Mouse (Mus musculus): ENCODE measurements around the gene Lgr5. TPM values are rescaled to one million over a fixed set of nuclear protein-coding genes. Genes with fewer than 3 reads are reported as not detected.

The Lgr5 gene
- polyA plus RNA-seq, 1 experiment from 2014 or later = 0.63 TPM

GRCm38 (mm10) chr10:115470621-115471334, 116.8 kb downstream of the Lgr5 start:
- Histone ChIP-seq H3K27me3 (ENCODE audit: control insufficient read depth, insufficient read depth, low read depth, low read length) (no peaks in the 10 kb centered on the region), H3K36me3 (ENCODE audit: control insufficient read depth, insufficient read depth) (no peaks in the 10 kb centered on the region), H3K27ac (ENCODE audit: low read length) (no peak overlapping the region), H3K4me3 (ENCODE audit: low read depth, low read length) (no peak overlapping the region), H3K9ac (ENCODE audit: low read depth, low read length) (no peak overlapping the region), H3K4me2 (ENCODE audit: low read depth, low read length) (no peak overlapping the region; the same call in 1 of the 2 replicates), H3K4me1 (ENCODE audit: control insufficient read depth, low read depth, low read length) (no peaks in the 10 kb centered on the region), H3K9me3 (replicated peaks; ENCODE audit: control insufficient read depth, low read length) (no peaks in the 10 kb centered on the region)
- 47% methylated on average over 17 of the region's 17 CpGs for WGBS (ENCODE audit: insufficient replicate concordance)
- ATAC-seq (ENCODE audit: low read depth) = no peak

DNA sequence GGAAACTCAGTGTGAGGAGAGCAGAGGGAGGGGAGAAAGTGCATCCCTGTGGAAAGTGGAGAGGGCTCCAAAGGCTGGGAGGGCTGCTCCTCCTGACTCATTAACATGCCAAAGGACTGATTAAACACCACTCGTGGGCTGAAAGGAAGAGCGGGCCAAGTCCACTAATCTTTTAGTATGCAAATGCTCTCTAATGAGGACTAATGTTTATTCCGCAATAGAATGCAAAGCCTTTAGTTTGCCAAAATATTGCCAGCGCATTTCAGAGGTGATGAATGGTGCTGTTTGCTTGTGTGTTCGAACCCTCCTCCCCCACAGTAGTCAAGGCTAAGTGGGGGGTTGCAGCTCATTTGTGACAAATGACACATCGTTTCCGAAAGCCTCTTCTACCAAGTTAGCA, 118.5 kb downstream of the Lgr5 start:
- Histone ChIP-seq H3K4me1 (ENCODE audit: control insufficient read depth, low read depth, low read length) (no peaks in the 10 kb centered on the region), H3K9me3 (replicated peaks; ENCODE audit: control insufficient read depth, low read length) (no peaks in the 10 kb centered on the region), H3K4me3 (ENCODE audit: low read depth, low read length) (no peak overlapping the region), H3K27ac (ENCODE audit: low read length) (no peak overlapping the region), H3K27me3 (ENCODE audit: control insufficient read depth, insufficient read depth, low read depth, low read length) (no peaks in the 10 kb centered on the region), H3K4me2 (ENCODE audit: low read depth, low read length) (no peak overlapping the region), H3K36me3 (ENCODE audit: control insufficient read depth, insufficient read depth) (no peaks in the 10 kb centered on the region), H3K9ac (ENCODE audit: low read depth, low read length) (no peak overlapping the region)
- WGBS (ENCODE audit: insufficient replicate concordance) = 44% methylated on average over 7 of the region's 7 CpGs
- no peak for ATAC-seq (ENCODE audit: low read depth)

DNA sequence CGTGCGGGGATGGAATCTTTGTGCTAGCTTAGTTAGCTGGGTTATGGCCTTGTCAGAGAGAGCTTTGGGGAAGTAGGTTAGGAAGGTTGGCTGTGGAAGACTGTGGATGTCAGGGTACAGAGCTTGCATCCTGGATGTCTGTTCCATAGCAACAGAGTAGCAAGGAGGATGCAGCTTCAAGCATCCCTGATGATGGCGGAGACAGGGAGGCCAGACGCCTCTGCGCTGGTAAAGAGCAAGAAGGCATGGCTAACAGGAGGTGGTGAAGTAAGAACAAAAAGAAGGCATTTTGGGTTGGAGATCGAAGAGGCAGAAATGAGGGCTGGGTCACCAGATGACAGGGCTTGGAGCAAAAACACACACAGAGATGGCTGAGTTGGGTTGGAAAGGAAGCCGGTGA, 118.9 kb downstream of the Lgr5 start:
- WGBS (ENCODE audit: insufficient replicate concordance) = 58% methylated on average over 7 of the region's 7 CpGs
- ATAC-seq (ENCODE audit: low read depth) = no peak
- Histone ChIP-seq H3K9me3 (replicated peaks; ENCODE audit: control insufficient read depth, low read length) (no peaks in the 10 kb centered on the region), H3K4me2 (ENCODE audit: low read depth, low read length) (no peak overlapping the region), H3K9ac (ENCODE audit: low read depth, low read length) (no peak overlapping the region), H3K27ac (ENCODE audit: low read length) (no peak overlapping the region), H3K4me3 (ENCODE audit: low read depth, low read length) (no peak overlapping the region), H3K27me3 (ENCODE audit: control insufficient read depth, insufficient read depth, low read depth, low read length) (no peaks in the 10 kb centered on the region), H3K4me1 (ENCODE audit: control insufficient read depth, low read depth, low read length) (no peaks in the 10 kb centered on the region), H3K36me3 (ENCODE audit: control insufficient read depth, insufficient read depth) (no peaks in the 10 kb centered on the region)

- H3K9me3 ChIP-seq (replicated peaks; ENCODE audit: control insufficient read depth, low read length) = no peaks in the 10 kb centered on the region
- no peaks in the 10 kb centered on the region for H3K27me3 ChIP-seq (ENCODE audit: control insufficient read depth, insufficient read depth, low read depth, low read length)
- H3K36me3 ChIP-seq (ENCODE audit: control insufficient read depth, insufficient read depth) = no peaks in the 10 kb centered on the region
- H3K4me1 ChIP-seq (ENCODE audit: control insufficient read depth, low read depth, low read length) = no peaks in the 10 kb centered on the region
- H3K9ac ChIP-seq (ENCODE audit: low read depth, low read length) = no peak overlapping the region
- no peak overlapping the region for H3K4me2 ChIP-seq (ENCODE audit: low read depth, low read length)
- no peak overlapping the region for H3K4me3 ChIP-seq (ENCODE audit: low read depth, low read length)
- H3K27ac ChIP-seq (ENCODE audit: low read length) = no peak overlapping the region
- no peak for ATAC-seq (ENCODE audit: low read depth)
- WGBS (ENCODE audit: insufficient replicate concordance) = 77% methylated on average over 8 of the region's 8 CpGs
Measured at GRCm38 (mm10) chr10:115467985-115468384, 119.6 kb downstream of the Lgr5 start.

- no peak for ATAC-seq (ENCODE audit: low read depth)
- 35% methylated on average over 6 of the region's 6 CpGs for WGBS (ENCODE audit: insufficient replicate concordance)
- H3K27ac ChIP-seq (ENCODE audit: low read length) = no peak overlapping the region
Measured at GRCm38 (mm10) chr10:115465778-115466177, 121.8 kb downstream of the Lgr5 start.

DNA sequence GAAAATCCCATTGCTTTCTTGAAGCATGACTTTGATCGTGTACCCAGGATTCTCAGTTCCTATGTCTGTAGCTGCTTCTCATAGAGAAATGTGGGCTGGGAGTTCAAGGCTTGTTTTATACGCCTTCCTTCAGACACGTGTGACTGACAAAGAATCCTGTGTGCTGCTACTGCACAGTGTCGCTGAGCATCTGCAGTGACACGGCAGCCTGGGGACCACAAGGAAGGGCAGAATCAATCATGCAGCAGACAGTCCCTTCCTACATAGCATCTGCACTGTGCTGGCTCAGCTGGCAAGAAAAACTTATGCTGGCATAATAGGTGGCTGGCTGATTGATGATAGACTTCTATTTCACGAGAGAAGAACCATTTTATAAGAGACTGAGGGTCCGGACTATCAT, 122.5 kb downstream of the Lgr5 start:
- 52% methylated on average over 7 of the region's 7 CpGs for WGBS (ENCODE audit: insufficient replicate concordance)
- no peak for ATAC-seq (ENCODE audit: low read depth)

More at GRCm38 (mm10) chr10:115465778-115466177, 121.8 kb downstream of the Lgr5 start:
- Histone ChIP-seq H3K4me3 (ENCODE audit: low read depth, low read length) (no peak overlapping the region), H3K36me3 (ENCODE audit: control insufficient read depth, insufficient read depth) (no peaks in the 10 kb centered on the region), H3K27me3 (ENCODE audit: control insufficient read depth, insufficient read depth, low read depth, low read length) (no peaks in the 10 kb centered on the region), H3K4me2 (ENCODE audit: low read depth, low read length) (no peak overlapping the region), H3K4me1 (ENCODE audit: control insufficient read depth, low read depth, low read length) (no peaks in the 10 kb centered on the region), H3K9ac (ENCODE audit: low read depth, low read length) (no peak overlapping the region), H3K9me3 (replicated peaks; ENCODE audit: control insufficient read depth, low read length) (no peaks in the 10 kb centered on the region)

DNA sequence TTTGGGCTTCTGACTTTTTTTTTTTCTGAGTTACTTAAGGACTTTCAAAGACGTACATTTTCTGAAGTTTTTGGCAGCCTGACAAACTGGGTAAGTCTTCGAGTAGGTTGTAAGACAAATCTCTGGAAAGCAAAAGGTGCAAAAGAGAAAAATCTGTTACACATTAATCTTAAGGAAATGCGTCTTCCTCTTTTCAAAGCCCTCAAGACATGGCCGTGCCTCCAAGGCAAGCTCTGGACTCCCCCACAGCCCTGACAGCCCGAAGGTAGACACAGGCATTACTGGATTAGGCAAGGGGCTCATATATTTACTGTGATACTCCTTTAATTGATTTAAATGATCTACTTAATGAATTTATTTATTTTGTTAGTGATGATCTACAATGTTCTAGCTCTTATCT, 124.9 kb downstream of the Lgr5 start:
- WGBS (ENCODE audit: insufficient replicate concordance) = 36% methylated on average over 5 of the region's 5 CpGs
- no peaks in the 10 kb centered on the region for H3K36me3 ChIP-seq (ENCODE audit: control insufficient read depth, insufficient read depth)
- no peak overlapping the region for H3K27ac ChIP-seq (ENCODE audit: low read length)
- H3K4me1 ChIP-seq (ENCODE audit: control insufficient read depth, low read depth, low read length) = no peaks in the 10 kb centered on the region
- no peak overlapping the region for H3K4me2 ChIP-seq (ENCODE audit: low read depth, low read length)
- no peaks in the 10 kb centered on the region for H3K27me3 ChIP-seq (ENCODE audit: control insufficient read depth, insufficient read depth, low read depth, low read length)
- no peak overlapping the region for H3K9ac ChIP-seq (ENCODE audit: low read depth, low read length)
- no peak for ATAC-seq (ENCODE audit: low read depth)
- H3K9me3 ChIP-seq (replicated peaks; ENCODE audit: control insufficient read depth, low read length) = no peaks in the 10 kb centered on the region
- H3K4me3 ChIP-seq (ENCODE audit: low read depth, low read length) = no peak overlapping the region

More for the DNA sequence above, 122.5 kb downstream of the Lgr5 start:
- Histone ChIP-seq H3K36me3 (ENCODE audit: control insufficient read depth, insufficient read depth) (no peaks in the 10 kb centered on the region), H3K4me2 (ENCODE audit: low read depth, low read length) (no peak overlapping the region), H3K4me3 (ENCODE audit: low read depth, low read length) (no peak overlapping the region), H3K9me3 (replicated peaks; ENCODE audit: control insufficient read depth, low read length) (no peaks in the 10 kb centered on the region), H3K9ac (ENCODE audit: low read depth, low read length) (no peak overlapping the region), H3K4me1 (ENCODE audit: control insufficient read depth, low read depth, low read length) (no peaks in the 10 kb centered on the region), H3K27me3 (ENCODE audit: control insufficient read depth, insufficient read depth, low read depth, low read length) (no peaks in the 10 kb centered on the region), H3K27ac (ENCODE audit: low read length) (no peak overlapping the region)

DNA sequence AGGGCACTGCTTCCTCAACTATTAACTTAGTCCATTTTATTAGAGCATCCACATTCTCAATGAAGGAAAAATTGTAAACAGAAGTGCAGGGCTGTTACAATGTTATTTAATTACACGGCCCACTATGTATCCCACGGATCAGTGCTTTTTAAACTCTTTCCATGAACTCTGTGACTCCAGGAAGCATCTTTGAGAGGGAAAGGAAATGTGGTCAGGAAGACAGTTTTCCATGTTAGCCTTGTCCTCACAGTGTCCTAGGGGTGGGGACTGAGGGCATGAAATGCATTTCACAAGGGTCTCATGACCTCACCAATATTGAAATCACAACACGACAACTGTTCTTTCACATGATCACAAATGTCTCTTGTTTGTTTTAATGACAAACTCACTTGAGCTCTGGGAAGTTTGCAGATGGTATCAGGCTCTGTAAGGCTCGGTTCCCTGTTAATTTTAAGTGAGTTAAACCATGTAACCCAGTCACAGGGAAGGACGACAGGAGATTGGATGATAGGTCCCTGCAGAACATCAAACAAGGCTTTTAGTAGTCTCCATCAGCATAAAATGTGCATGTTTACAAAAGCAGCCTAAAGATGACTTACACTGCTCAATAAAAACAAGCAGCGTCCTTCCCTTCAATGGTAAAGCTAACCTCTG, 130.1 kb downstream of the Lgr5 start:
- H3K4me3 ChIP-seq (ENCODE audit: low read depth, low read length) = no peak overlapping the region
- H3K36me3 ChIP-seq (ENCODE audit: control insufficient read depth, insufficient read depth) = no peaks in the 10 kb centered on the region
- no peak overlapping the region for H3K9ac ChIP-seq (ENCODE audit: low read depth, low read length)
- H3K4me1 ChIP-seq (ENCODE audit: control insufficient read depth, low read depth, low read length) = no peaks in the 10 kb centered on the region
- no peak overlapping the region for H3K4me2 ChIP-seq (ENCODE audit: low read depth, low read length)
- H3K9me3 ChIP-seq (replicated peaks; ENCODE audit: control insufficient read depth, low read length) = no peaks in the 10 kb centered on the region
- no peak for ATAC-seq (ENCODE audit: low read depth)
- WGBS (ENCODE audit: insufficient replicate concordance) = 41% methylated on average over 6 of the region's 6 CpGs
- no peaks in the 10 kb centered on the region for H3K27me3 ChIP-seq (ENCODE audit: control insufficient read depth, insufficient read depth, low read depth, low read length)
- H3K27ac ChIP-seq (ENCODE audit: low read length) = no peak overlapping the region

GRCm38 (mm10) chr10:115448614-115449013, 139.0 kb downstream of the Lgr5 start:
- Histone ChIP-seq H3K36me3 (ENCODE audit: control insufficient read depth, insufficient read depth) (no peaks in the 10 kb centered on the region), H3K4me3 (ENCODE audit: low read depth, low read length) (no peak overlapping the region), H3K9me3 (replicated peaks; ENCODE audit: control insufficient read depth, low read length) (no peaks in the 10 kb centered on the region), H3K27ac (ENCODE audit: low read length) (no peak overlapping the region), H3K27me3 (ENCODE audit: control insufficient read depth, insufficient read depth, low read depth, low read length) (no peaks in the 10 kb centered on the region), H3K4me2 (ENCODE audit: low read depth, low read length) (no peak overlapping the region), H3K4me1 (ENCODE audit: control insufficient read depth, low read depth, low read length) (no peaks in the 10 kb centered on the region), H3K9ac (ENCODE audit: low read depth, low read length) (no peak overlapping the region)
- WGBS (ENCODE audit: insufficient replicate concordance) = 71% methylated on average over 13 of the region's 13 CpGs
- no peak for ATAC-seq (ENCODE audit: low read depth)
